Comparison of ENCODE assay signal across 9 mouse cellular contexts in genomic region chr13:20100357-20100756, GRCm38 (mm10).
"Had no signal": no experiment of that assay in that cellular context is flagged by ENCODE, and none has a peak within 500 bp of the region (broad histone marks: within the 10 kb centered on the region; RNA-seq: fewer than 3 reads in every experiment).

No protein-coding gene starts in this region.

- H3K4me1 ChIP-seq: neural tube, embryonic 12.5 days; stomach, embryonic 15.5 days had no signal

- H3K4me2 ChIP-seq: limb, embryonic 13.5 days; neural tube, embryonic 12.5 days; stomach, embryonic 15.5 days had no signal

- H3K4me3 ChIP-seq: limb, embryonic 13.5 days; myocyte; neural tube, embryonic 12.5 days; stomach, embryonic 15.5 days had no signal

- H3K27ac ChIP-seq: limb, embryonic 13.5 days; liver, embryonic 14.5 days; neural tube, embryonic 12.5 days had no signal

- H3K27me3 ChIP-seq: limb, embryonic 13.5 days; neural tube, embryonic 12.5 days; stomach, embryonic 15.5 days had no signal

- H3K36me3 ChIP-seq: limb, embryonic 13.5 days; neural tube, embryonic 12.5 days; stomach, embryonic 15.5 days had no signal

- H3K9me3 ChIP-seq: limb, embryonic 13.5 days; neural tube, embryonic 12.5 days; stomach, embryonic 15.5 days had no signal

- DNase-seq: kidney, adult 11 months; midbrain, embryonic 14.5 days; thymus, adult 2 months; thymus, postnatal 25 days had no signal

- H3K9ac ChIP-seq: limb, embryonic 13.5 days; liver, embryonic 14.5 days; neural tube, embryonic 12.5 days; stomach, embryonic 15.5 days had no signal
